Mouse (Mus musculus): Measurements from ENCODE around the gene Isy1.

- no peak for TF ChIP-seq CTCF (IDR thresholded peaks at IDR 0.05; ENCODE audit: borderline replicate concordance, insufficient read depth, low read depth, low read length)
- TF ChIP-seq POLR2A (IDR thresholded peaks at IDR 0.05; ENCODE audit: borderline replicate concordance, insufficient read depth, low read length) = no peak
These were observed 3.0 kb upstream of the Isy1 start for GRCm38 (mm10) chr6:87841635-87842034.
